Mouse (Mus musculus): Measurements from ENCODE around the gene Gsta3. TPM values are rescaled to one million over a fixed set of nuclear protein-coding genes. Genes with fewer than 3 reads are reported as not detected.

Gene Gsta3
- polyA plus RNA-seq, 1 experiment from 2014 or later = 0.51 TPM

- WGBS = 72% methylated on average over 1 of the region's 1 CpGs
- Histone ChIP-seq H3K27me3 (ENCODE audit: insufficient read depth, poor library complexity, severe bottlenecking) (no peaks in the 10 kb centered on the region), H3K36me3 (no peaks in the 10 kb centered on the region), H3K27ac (no peak overlapping the region), H3K4me3 (no peak overlapping the region), H3K9me3 (no peaks in the 10 kb centered on the region), H3K4me1 (no peaks in the 10 kb centered on the region)
- DNase-seq (ENCODE audit: low spot score) = no peak
These were observed 707 bp downstream of the Gsta3 start for GRCm38 (mm10) chr1:21241096-21241495.

- Histone ChIP-seq H3K9me3 (no peaks in the 10 kb centered on the region), H3K27me3 (ENCODE audit: insufficient read depth, poor library complexity, severe bottlenecking) (no peaks in the 10 kb centered on the region), H3K36me3 (no peaks in the 10 kb centered on the region), H3K4me1 (no peaks in the 10 kb centered on the region), H3K27ac (no peak overlapping the region), H3K4me3 (no peak overlapping the region)
- no peak for DNase-seq (ENCODE audit: low spot score)
- 63% methylated on average over 4 of the region's 4 CpGs for WGBS
These were observed 4.0 kb downstream of the Gsta3 start for GRCm38 (mm10) chr1:21244290-21244960.

GRCm38 (mm10) chr1:21246136-21246535 lies 5.7 kb downstream of the Gsta3 start:
- WGBS = 76% methylated on average over 3 of the region's 3 CpGs
- Histone ChIP-seq H3K9me3 (no peaks in the 10 kb centered on the region), H3K4me3 (no peak overlapping the region)

GRCm38 (mm10) chr1:21247896-21248295 lies 7.5 kb downstream of the Gsta3 start:
- H3K4me1 ChIP-seq = no peaks in the 10 kb centered on the region
- H3K27me3 ChIP-seq (ENCODE audit: insufficient read depth, poor library complexity, severe bottlenecking) = no peaks in the 10 kb centered on the region
- no peaks in the 10 kb centered on the region for H3K36me3 ChIP-seq

More at GRCm38 (mm10) chr1:21246136-21246535, 5.7 kb downstream of the Gsta3 start:
- no peak for DNase-seq (ENCODE audit: low spot score)
- Histone ChIP-seq H3K36me3 (no peaks in the 10 kb centered on the region), H3K27me3 (ENCODE audit: insufficient read depth, poor library complexity, severe bottlenecking) (no peaks in the 10 kb centered on the region), H3K27ac (no peak overlapping the region), H3K4me1 (no peaks in the 10 kb centered on the region)

GRCm38 (mm10) chr1:21248560-21249390 lies 8.4 kb downstream of the Gsta3 start:
- Histone ChIP-seq H3K27me3 (ENCODE audit: insufficient read depth, poor library complexity, severe bottlenecking) (no peaks in the 10 kb centered on the region), H3K9me3 (no peaks in the 10 kb centered on the region), H3K27ac (no peak overlapping the region), H3K4me3 (no peak overlapping the region), H3K36me3 (no peaks in the 10 kb centered on the region), H3K4me1 (no peaks in the 10 kb centered on the region)
- WGBS = 73% methylated on average over 9 of the region's 9 CpGs
- DNase-seq (ENCODE audit: low spot score) = no peak

More at GRCm38 (mm10) chr1:21247896-21248295, 7.5 kb downstream of the Gsta3 start:
- Histone ChIP-seq H3K27ac (no peak overlapping the region), H3K4me3 (no peak overlapping the region), H3K9me3 (no peaks in the 10 kb centered on the region)
- DNase-seq (ENCODE audit: low spot score) = no peak

GRCm38 (mm10) chr1:21251661-21252060 lies 11.3 kb downstream of the Gsta3 start:
- H3K27ac ChIP-seq = no peak overlapping the region

GRCm38 (mm10) chr1:21252566-21253302 lies 12.3 kb downstream of the Gsta3 start:
- Histone ChIP-seq H3K27ac (no peak overlapping the region), H3K27me3 (ENCODE audit: insufficient read depth, poor library complexity, severe bottlenecking) (no peaks in the 10 kb centered on the region), H3K4me1 (no peaks in the 10 kb centered on the region), H3K9me3 (no peaks in the 10 kb centered on the region), H3K4me3 (no peak overlapping the region), H3K36me3 (no peaks in the 10 kb centered on the region)
- no peak for DNase-seq (ENCODE audit: low spot score)
- 75% methylated on average over 10 of the region's 10 CpGs for WGBS

More at GRCm38 (mm10) chr1:21251661-21252060, 11.3 kb downstream of the Gsta3 start:
- H3K9me3 ChIP-seq = no peaks in the 10 kb centered on the region
- no peaks in the 10 kb centered on the region for H3K36me3 ChIP-seq
- WGBS = 80% methylated on average over 6 of the region's 6 CpGs
- no peak for DNase-seq (ENCODE audit: low spot score)
- no peak overlapping the region for H3K4me3 ChIP-seq
- H3K27me3 ChIP-seq (ENCODE audit: insufficient read depth, poor library complexity, severe bottlenecking) = no peaks in the 10 kb centered on the region
- no peaks in the 10 kb centered on the region for H3K4me1 ChIP-seq

GRCm38 (mm10) chr1:21253303-21253650 lies 12.9 kb downstream of the Gsta3 start:
- Histone ChIP-seq H3K4me1 (no peaks in the 10 kb centered on the region), H3K36me3 (no peaks in the 10 kb centered on the region), H3K9me3 (no peaks in the 10 kb centered on the region), H3K4me3 (no peak overlapping the region), H3K27me3 (ENCODE audit: insufficient read depth, poor library complexity, severe bottlenecking) (no peaks in the 10 kb centered on the region), H3K27ac (no peak overlapping the region)
- DNase-seq (ENCODE audit: low spot score) = no peak
- WGBS = 77% methylated on average over 1 of the region's 1 CpGs

GRCm38 (mm10) chr1:21253856-21254255 lies 13.5 kb downstream of the Gsta3 start:
- Histone ChIP-seq H3K36me3 (no peaks in the 10 kb centered on the region), H3K4me1 (no peaks in the 10 kb centered on the region), H3K27me3 (ENCODE audit: insufficient read depth, poor library complexity, severe bottlenecking) (no peaks in the 10 kb centered on the region), H3K27ac (no peak overlapping the region), H3K4me3 (no peak overlapping the region), H3K9me3 (no peaks in the 10 kb centered on the region)
- 70% methylated on average over 4 of the region's 4 CpGs for WGBS
- no peak for DNase-seq (ENCODE audit: low spot score)

GRCm38 (mm10) chr1:21255625-21256345 lies 15.4 kb downstream of the Gsta3 start:
- H3K27ac ChIP-seq = no peak overlapping the region
- 85% methylated on average over 7 of the region's 7 CpGs for WGBS
- no peaks in the 10 kb centered on the region for H3K36me3 ChIP-seq
- DNase-seq (ENCODE audit: low spot score) = no peak
- no peak overlapping the region for H3K4me3 ChIP-seq
- H3K9me3 ChIP-seq = no peaks in the 10 kb centered on the region
- no peaks in the 10 kb centered on the region for H3K4me1 ChIP-seq
- H3K27me3 ChIP-seq (ENCODE audit: insufficient read depth, poor library complexity, severe bottlenecking) = no peaks in the 10 kb centered on the region

- no peak for DNase-seq (ENCODE audit: low spot score)
- Histone ChIP-seq H3K4me3 (no peak overlapping the region), H3K27me3 (ENCODE audit: insufficient read depth, poor library complexity, severe bottlenecking) (no peaks in the 10 kb centered on the region), H3K36me3 (no peaks in the 10 kb centered on the region), H3K27ac (no peak overlapping the region), H3K9me3 (no peaks in the 10 kb centered on the region), H3K4me1 (no peaks in the 10 kb centered on the region)
- whole genome bisulfite sequencing = 70% methylated on average over 3 of the region's 3 CpGs
These were observed 16.0 kb downstream of the Gsta3 start for GRCm38 (mm10) chr1:21256391-21256790.

- DNase-seq (ENCODE audit: low spot score) = no peak
- Histone ChIP-seq H3K27ac (no peak overlapping the region), H3K9me3 (no peaks in the 10 kb centered on the region), H3K4me3 (no peak overlapping the region), H3K36me3 (no peaks in the 10 kb centered on the region), H3K27me3 (ENCODE audit: insufficient read depth, poor library complexity, severe bottlenecking) (no peaks in the 10 kb centered on the region), H3K4me1 (no peaks in the 10 kb centered on the region)
- WGBS = 74% methylated on average over 5 of the region's 5 CpGs
These were observed 16.5 kb downstream of the Gsta3 start for GRCm38 (mm10) chr1:21256871-21257270.

All from heart, embryonic 10.5 days (tissue).